Mouse (Mus musculus): ENCODE results near the gene Apoa4.
A peak's percentile ranks its signal among the peaks of the same experiment; 100 is the strongest.

The Apoa4 gene

DNA sequence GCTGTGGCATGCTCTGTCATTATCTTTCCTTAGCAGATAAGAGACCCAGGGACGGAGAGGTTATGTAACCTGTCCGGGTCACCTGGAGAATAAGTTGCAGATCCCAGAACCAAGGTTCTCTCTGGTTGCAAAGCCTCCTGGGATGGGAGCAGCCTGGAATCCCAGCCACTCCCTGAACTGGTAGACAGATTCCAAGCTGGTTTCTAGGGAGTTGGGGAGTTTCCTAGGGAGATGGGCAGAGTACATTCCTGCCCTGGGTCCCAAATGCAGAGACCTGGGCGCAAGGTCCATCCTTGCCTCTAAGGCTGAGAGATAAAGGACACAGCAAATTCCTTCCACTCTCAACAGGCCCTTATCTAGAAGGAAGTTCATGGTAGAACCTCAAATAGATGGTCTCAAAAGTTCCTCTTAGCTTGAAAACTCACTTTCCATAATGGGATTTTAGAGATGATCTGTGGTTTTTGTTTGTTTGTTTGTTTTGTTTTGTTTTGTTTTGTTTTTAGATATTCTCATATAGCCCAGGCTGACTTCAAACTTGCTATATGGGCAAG lies 13.4 kb upstream of the Apoa4 start:
- no peak for DNase-seq (ENCODE audit: low read depth, low spot score)

DNA sequence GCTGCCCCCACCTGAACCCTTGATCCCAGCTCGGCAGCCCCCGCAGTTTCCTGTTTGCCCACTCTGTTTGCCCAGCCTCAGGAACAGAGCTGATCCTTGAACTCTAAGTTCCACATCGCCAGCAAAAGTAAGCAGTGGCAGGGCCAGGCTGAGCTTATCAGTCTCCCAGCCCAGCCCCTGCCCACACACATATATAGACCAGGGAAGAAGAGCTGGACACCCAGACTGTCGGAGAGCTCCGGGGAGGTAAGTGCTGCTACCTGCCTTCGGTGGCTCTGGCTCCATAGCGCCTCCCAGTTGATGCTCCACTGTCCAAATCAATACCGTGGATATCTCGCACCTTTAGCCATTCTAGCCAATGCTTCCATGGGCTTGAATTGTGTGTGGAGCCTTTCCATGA lies 12.0 kb upstream of the Apoa4 start, which contains the start of gene Apoa1:
Apoa1 (plus strand) TSS at position 90 of the 400 bp plus-strand sequence.
- DNase-seq (ENCODE audit: low read depth, low spot score): no peak

- DNase-seq (ENCODE audit: low read depth, low spot score): peak; percentile 98
These were observed 10.7 kb upstream of the Apoa4 start for GRCm38 (mm10) chr9:46229573-46230449.

DNA sequence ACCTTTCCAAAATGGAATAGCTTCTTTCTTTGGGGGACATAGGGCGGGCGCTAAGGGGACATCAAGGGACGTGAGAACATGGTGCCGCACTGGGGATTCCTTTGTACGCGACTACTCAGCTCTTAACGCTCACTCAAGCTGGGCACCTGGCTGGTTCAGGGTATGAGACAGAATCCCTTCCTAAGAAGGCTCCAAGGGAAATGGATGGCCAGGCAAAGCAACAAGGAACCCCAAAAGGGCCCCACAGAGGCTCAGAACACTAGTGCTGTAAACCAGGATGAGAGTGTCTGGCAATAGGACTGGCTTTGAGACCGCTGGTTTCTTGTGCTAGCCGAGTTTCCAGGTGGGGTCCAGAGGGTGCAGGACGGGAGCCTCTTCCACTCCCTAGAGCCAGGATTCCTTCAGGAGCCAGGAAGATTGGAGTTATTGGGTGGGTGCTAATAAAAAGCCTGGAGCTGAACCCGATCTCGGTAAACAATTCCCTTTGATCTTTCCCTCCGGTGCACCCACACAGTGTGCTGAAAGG lies 10.0 kb upstream of the Apoa4 start:
- no peak for DNase-seq (ENCODE audit: low read depth, low spot score)

GRCm38 (mm10) chr9:46235196-46235595 lies 5.3 kb upstream of the Apoa4 start:
- DNase-seq (ENCODE audit: low read depth, low spot score): peak; percentile 57

DNA sequence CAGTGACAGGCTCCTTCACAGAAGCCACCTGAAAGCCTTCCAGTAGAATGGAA lies 5.1 kb upstream of the Apoa4 start, which contains the start of gene Apoc3:
Apoc3 (minus strand) TSS at position 41 of the 53 bp plus-strand sequence.
- DNase-seq (ENCODE audit: low read depth, low spot score): no peak

DNA sequence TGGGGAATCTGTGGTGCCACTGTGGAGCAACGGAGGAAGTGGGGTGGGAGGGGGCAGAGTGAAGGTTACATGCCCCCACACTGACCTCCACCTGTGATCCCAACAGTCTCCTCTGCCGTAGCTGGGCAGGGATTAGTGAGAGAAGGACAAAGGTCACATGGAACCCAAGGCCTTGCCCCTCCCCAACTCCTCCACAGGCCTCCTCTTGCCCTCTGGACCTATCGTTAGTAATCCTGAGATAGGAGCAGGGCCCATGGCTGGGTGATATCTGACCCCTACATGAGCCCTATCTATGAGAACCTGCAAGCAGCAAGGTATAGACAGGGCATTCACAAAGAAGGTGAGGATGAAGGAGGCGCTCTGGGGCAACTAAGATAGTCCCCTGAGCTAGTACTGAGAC lies 4.8 kb upstream of the Apoa4 start:
- no peak for DNase-seq (ENCODE audit: low read depth, low spot score)

DNA sequence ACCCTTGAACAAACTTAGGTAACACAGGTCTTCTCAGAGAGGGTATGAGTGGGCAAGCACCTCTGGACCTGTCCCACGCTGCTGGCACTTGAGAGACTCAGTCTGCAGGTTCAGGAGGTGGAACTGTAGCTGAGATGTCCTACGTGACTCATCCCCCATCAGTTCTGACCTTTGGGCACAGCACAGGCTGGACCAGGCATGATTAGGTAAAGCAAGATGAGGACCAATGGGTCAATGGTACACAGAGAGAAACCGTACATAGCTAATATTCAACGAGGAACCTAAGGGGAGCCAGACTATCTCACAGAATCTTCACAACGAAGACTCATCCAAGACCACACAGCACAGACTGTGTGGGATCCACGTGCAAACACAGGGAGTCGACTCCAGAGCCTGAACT lies 1.6 kb upstream of the Apoa4 start:
- no peak for DNase-seq (ENCODE audit: low read depth, low spot score)

- no peak for DNase-seq (ENCODE audit: low read depth, low spot score)
These were observed 1.3 kb downstream of the Apoa4 start for GRCm38 (mm10) chr9:46241818-46242217.

DNA sequence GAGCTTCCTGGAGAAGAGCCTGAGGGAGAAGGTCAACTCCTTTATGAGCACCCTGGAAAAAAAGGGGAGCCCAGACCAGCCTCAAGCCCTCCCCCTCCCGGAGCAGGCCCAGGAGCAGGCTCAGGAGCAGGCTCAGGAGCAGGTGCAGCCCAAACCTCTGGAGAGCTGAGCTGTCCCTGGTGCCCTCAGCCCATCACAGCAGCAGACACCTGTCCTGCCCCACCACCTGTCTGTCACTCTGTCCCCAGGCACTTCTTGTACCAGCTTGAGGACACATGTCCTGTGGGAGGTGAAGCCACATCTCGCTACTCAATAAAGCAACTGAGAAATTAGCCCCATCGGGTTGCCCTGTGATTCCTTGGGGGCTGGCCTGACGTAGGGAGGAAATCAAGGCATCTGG lies 2.6 kb downstream of the Apoa4 start:
- DNase-seq (ENCODE audit: low read depth, low spot score): no peak

DNA sequence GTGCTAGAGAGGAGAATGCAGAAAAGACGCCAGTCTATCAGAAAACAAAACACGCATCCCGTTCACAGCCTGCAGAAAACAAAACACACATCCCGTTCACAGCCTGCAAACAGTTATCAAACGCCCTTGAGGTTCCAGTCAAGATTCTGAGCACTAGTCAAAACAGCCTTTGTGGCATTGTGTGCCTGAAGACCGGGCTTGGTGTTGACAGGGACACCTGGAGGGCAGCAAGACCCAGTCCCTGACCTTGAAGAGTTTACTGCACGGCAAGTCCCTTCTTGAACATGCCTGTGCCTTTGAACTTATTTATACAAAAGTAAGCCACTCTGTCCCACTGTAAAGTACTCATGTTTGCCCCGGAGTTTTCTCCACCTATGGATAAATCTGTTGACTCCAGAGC lies 3.1 kb downstream of the Apoa4 start:
- DNase-seq (ENCODE audit: low read depth, low spot score): no peak

GRCm38 (mm10) chr9:46246752-46247324 lies 6.3 kb downstream of the Apoa4 start:
- peak; percentile 94 for DNase-seq (ENCODE audit: low read depth, low spot score)

DNA sequence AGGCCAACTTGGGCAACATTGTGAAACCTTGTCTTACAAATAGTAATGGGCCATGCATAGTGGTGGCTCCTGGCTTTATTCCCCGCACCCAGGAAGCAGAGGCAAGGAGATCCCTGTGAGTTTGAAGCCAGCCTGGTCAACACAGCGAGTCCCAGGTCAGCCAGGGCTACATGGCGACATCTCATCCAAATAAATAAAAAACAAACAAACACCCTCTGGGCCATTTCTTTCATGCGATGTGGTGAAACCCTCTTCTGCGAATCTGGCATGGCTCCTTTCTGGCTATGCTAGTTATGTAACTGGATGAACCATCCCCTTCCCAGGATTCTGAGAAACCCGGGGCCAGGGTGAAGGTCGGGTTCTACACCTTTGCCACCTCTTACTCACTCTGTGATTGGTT lies 15.7 kb downstream of the Apoa4 start:
- DNase-seq (ENCODE audit: low read depth, low spot score): no peak

DNA sequence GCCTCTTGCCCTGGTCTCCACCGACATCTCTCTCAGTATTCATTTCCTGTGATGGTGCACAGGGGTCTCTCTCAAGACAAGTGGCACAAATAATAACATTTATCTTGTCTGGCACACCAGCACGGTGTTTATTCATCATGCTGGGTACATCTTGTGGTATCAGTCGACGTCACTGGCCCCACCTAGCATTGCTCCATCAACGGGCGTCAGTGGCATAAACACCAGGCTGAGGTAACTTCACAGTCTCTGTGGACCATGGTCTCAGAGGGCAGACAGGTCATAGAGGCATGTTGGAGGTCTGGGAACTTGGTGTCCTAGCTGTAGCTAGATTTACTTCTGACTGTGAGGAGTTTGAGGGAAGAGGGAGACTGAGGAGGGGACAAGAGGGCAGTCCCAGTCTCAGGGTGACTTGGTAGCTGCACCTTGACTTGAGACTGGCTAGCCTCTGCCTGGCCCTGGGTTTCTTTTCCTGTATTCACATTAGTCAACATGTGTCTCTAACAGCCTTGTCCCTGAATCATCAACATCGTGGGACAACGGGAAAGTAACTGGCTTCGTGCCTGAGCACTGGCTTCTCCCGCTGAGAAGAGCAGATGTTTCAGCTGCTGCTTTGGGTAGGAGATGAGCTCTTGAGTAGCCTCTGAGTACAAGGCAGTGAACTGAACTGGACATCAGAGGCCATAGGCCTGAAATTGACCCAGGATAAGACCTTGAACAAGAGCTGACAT lies 16.3 kb downstream of the Apoa4 start:
- DNase-seq (ENCODE audit: low read depth, low spot score): peak; percentile 14

GRCm38 (mm10) chr9:46257546-46257945 lies 17.1 kb downstream of the Apoa4 start:
- no peak for DNase-seq (ENCODE audit: low read depth, low spot score)

DNA sequence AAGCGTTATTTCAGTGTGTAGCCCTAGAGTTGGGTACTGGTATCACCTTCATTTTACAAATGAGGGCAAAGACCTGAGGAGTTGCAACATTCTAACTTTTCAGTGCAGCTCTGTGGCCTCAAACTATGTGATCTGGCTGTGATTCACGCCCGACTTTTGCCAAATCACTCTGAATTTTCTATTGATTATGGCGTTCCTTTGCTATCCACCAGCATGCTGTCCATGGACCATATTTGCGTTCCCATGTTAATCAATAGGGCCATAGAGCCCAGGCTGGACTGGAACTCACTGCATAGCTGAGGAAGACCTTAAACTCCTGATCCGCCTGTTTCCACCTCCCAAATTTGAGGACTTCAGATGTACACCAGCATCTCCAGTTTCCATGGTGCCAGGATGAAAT lies 18.6 kb downstream of the Apoa4 start:
- no peak for DNase-seq (ENCODE audit: low read depth, low spot score)

GRCm38 (mm10) chr9:46261131-46261530 lies 20.6 kb downstream of the Apoa4 start:
- DNase-seq (ENCODE audit: low read depth, low spot score): no peak

DNA sequence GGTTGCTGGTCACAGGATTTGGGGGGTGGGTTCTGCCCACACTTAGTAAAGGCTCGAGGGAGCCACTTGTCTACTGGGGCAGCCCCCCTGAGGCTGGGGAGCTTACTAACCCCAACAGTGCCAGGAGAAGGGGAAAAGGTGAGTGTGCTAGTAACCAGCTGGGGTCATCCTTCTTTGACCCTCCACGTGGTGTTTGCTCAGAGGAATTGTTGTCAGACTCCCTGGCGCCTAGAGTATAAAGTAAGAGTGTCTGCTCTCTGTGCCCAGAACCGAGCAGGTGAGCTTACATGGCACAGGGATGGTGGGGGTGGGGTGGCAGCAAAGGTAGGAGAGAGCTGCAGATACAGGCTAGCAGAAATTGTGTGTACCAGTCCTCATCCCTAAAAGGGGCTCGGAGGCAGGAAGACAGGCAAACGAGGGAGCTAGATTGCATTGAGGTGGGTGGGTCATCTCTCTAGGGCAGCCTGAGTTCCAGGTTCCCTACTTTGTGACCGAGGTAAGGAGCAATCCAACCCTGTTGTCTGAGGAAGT lies 27.9 kb downstream of the Apoa4 start, which contains the start of gene Apoa5:
Apoa5 (plus strand) TSS at position 291 of the 531 bp plus-strand sequence.
- DNase-seq (ENCODE audit: low read depth, low spot score): no peak

DNA sequence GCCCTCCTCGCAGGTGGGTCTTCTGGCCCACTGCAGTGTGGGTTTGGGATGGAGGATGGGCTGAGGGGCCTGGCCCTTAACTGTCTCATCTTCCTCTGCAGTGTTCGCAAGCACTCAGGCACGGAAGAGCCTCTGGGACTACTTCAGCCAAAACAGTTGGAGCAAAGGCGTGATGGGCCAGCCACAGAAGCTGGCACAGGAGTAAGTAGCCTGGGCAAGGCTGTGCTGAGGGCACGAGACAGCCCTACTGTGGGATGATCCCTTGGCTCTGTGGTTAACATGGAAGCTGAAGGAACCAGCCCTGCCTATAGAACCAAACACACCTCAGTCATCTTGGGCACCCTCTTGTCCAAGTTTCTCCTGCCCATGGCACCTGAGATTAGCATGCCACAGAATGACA lies 28.6 kb downstream of the Apoa4 start:
- DNase-seq (ENCODE audit: low read depth, low spot score): no peak

GRCm38 (mm10) chr9:46270782-46271181 lies 30.3 kb downstream of the Apoa4 start:
- DNase-seq (ENCODE audit: low read depth, low spot score): no peak

GRCm38 (mm10) chr9:46272070-46272469 lies 31.6 kb downstream of the Apoa4 start:
- no peak for DNase-seq (ENCODE audit: low read depth, low spot score)

Measured in brain, adult 2 months (tissue).